Mouse (Mus musculus): ENCODE measurements around the gene Serpinb9b. TPM values are rescaled to one million over a fixed set of nuclear protein-coding genes. Genes with fewer than 3 reads are reported as not detected.
A peak's percentile ranks its signal among the peaks of the same experiment; 100 is the strongest.

The Serpinb9b gene
- polyA plus RNA-seq, 1 experiment from 2014 or later, result 0.33 TPM

DNA sequence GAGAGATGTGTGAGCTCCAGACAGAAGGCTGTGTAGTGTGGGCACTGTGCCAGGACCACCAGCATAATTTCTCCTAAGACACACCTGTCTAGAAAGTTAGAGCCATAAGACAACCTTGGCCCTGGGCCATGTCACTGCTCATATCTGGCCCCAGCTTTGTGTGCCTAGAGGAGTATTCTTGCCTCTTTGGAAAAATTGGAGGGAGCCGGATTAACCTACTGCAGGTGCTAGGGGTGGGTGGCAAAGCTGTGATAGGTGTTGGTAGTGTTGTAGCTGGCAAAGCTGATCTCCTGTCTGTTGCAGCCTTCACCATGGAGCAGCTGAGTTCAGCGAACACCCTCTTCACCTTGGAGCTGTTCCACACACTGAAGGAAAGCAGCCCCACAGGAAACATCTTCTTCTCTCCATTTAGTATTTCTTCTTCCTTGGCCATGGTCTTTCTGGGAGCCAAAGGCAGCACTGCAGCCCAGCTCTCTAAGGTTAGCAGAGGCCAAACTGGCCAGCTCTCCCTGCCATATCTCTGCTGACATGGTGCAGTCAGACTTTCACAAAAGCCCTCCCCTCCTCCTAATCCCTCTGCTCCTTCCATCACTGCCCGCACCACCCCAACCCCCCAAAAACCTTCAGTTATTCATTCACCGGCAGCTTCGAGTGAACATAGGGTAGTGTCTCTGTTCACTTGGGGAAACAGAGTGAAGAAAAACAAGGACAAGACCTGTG, 57.9 kb downstream of the Serpinb9b start:
- Histone ChIP-seq H3K9me3 (replicated peaks; ENCODE audit: control insufficient read depth, low read length) (no peaks in the 10 kb centered on the region), H3K9ac (ENCODE audit: low read length) (no peak overlapping the region), H3K4me2 (ENCODE audit: low read depth, low read length) (no peak overlapping the region), H3K27me3 (ENCODE audit: control insufficient read depth, insufficient read depth, low read length) (no peaks in the 10 kb centered on the region), H3K36me3 (ENCODE audit: control insufficient read depth, insufficient read depth) (no peaks in the 10 kb centered on the region), H3K4me1 (ENCODE audit: control insufficient read depth, insufficient read depth, low read length) (peaks cover 10% of the 10 kb centered on the region), H3K4me3 (ENCODE audit: low read length) (no peak overlapping the region), H3K27ac (ENCODE audit: low read length) (no peak overlapping the region)
- WGBS, result 65% methylated on average over 5 of the region's 5 CpGs
- ATAC-seq (replicated peaks; ENCODE audit: extremely low read depth, insufficient read depth, low FRiP score), result no peak

DNA sequence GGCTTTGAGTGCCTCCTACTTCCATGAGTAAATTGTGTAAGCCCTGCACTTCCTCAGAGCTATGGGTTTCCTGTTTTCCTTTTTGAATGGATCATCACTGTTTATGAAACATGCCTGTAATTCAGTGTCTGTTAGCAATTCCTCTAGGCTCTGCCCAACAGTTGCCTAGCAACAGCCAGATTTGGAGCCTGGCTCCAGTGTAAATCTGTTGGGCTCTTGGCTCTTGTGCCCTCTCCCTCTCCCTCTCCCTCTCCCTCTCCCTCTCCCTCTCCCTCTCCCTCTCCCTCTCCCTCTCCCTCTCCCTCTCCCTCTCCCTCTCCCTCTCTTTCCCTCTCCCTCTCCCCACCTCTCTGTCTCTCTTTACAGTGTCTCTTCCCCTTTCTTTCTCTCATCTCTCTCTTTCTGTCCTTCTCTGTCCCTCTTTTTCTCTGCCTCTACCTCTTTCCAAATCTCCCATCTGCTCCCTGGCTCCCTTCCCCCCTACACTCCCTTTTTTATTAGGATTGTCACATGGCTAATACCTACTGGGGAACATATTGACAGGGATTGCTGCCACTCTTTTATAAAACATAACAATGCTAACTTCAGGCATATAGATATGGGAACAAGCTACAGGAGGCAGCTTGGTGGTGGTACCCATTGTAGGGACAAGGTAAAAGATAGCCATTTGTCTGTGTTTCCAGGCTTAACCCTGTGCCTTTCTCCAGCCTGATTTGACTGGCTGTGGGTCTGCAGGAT, 58.6 kb downstream of the Serpinb9b start:
- Histone ChIP-seq H3K4me1 (ENCODE audit: control insufficient read depth, insufficient read depth, low read length) (peaks cover 10% of the 10 kb centered on the region), H3K9me3 (replicated peaks; ENCODE audit: control insufficient read depth, low read length) (no peaks in the 10 kb centered on the region), H3K36me3 (ENCODE audit: control insufficient read depth, insufficient read depth) (no peaks in the 10 kb centered on the region), H3K4me3 (ENCODE audit: low read length) (no peak overlapping the region), H3K4me2 (ENCODE audit: low read depth, low read length) (no peak overlapping the region), H3K9ac (ENCODE audit: low read length) (no peak overlapping the region), H3K27ac (ENCODE audit: low read length) (no peak overlapping the region), H3K27me3 (ENCODE audit: control insufficient read depth, insufficient read depth, low read length) (no peaks in the 10 kb centered on the region)
- peak; percentile 49; the same call in 1 of the 2 replicates for ATAC-seq (replicated peaks; ENCODE audit: extremely low read depth, insufficient read depth, low FRiP score)

DNA sequence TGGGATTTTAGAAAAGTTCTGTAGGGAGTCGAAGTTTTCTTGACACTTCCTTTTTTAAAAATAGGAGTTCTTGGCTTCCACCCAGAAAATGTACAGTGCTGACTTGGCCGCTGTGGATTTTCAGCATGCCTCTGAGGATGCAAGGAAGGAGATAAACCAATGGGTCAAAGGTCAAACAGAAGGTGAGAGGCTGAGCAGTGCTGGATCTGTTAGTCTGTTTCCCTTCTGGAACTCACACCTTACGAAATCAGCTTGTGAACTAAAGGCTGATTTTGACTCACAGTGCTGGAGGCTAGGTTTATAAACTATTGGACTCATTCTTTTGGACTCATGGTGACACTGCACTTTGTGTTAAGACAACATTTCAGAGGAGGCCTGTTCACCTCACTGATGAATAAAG, 62.4 kb downstream of the Serpinb9b start:
- Histone ChIP-seq H3K4me2 (ENCODE audit: low read depth, low read length) (no peak overlapping the region), H3K9me3 (replicated peaks; ENCODE audit: control insufficient read depth, low read length) (no peaks in the 10 kb centered on the region)
- WGBS, result 31% methylated on average over 3 of the region's 3 CpGs

DNA sequence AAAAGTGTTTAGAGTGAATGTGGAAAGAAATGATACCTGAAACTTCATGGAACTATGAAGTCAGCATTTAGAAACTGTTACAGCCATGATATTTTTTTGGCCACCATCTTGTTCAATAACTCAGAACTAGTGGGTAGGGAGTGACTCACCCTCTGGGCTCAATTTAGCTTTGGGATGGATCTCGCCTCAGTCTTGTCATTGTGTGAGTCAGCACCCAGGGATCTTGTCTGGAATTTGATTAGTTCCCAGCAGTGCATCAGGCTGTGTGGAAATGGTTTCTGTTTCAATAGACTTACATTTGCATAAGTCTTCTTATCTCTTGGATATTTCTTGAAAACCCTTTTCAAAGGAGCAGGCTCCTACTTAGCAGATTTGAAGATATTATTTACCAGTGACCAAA, 63.3 kb downstream of the Serpinb9b start:
- WGBS, result 60% methylated on average over 1 of the region's 1 CpGs
- no peak overlapping the region for H3K4me2 ChIP-seq (ENCODE audit: low read depth, low read length)
- H3K9ac ChIP-seq (ENCODE audit: low read length), result no peak overlapping the region
- no peaks in the 10 kb centered on the region for H3K27me3 ChIP-seq (ENCODE audit: control insufficient read depth, insufficient read depth, low read length)
- ATAC-seq (replicated peaks; ENCODE audit: extremely low read depth, insufficient read depth, low FRiP score), result no peak
- no peak overlapping the region for H3K4me3 ChIP-seq (ENCODE audit: low read length)
- H3K36me3 ChIP-seq (ENCODE audit: control insufficient read depth, insufficient read depth), result no peaks in the 10 kb centered on the region
- H3K27ac ChIP-seq (ENCODE audit: low read length), result no peak overlapping the region
- H3K9me3 ChIP-seq (replicated peaks; ENCODE audit: control insufficient read depth, low read length), result no peaks in the 10 kb centered on the region
- H3K4me1 ChIP-seq (ENCODE audit: control insufficient read depth, insufficient read depth, low read length), result peaks cover 3% of the 10 kb centered on the region

More for the DNA sequence above, 62.4 kb downstream of the Serpinb9b start:
- Histone ChIP-seq H3K36me3 (ENCODE audit: control insufficient read depth, insufficient read depth) (no peaks in the 10 kb centered on the region), H3K9ac (ENCODE audit: low read length) (no peak overlapping the region), H3K27me3 (ENCODE audit: control insufficient read depth, insufficient read depth, low read length) (no peaks in the 10 kb centered on the region), H3K4me1 (ENCODE audit: control insufficient read depth, insufficient read depth, low read length) (peaks cover 10% of the 10 kb centered on the region), H3K27ac (ENCODE audit: low read length) (no peak overlapping the region), H3K4me3 (ENCODE audit: low read length) (no peak overlapping the region)
- ATAC-seq (replicated peaks; ENCODE audit: extremely low read depth, insufficient read depth, low FRiP score), result 0 out of 2 replicates have a peak, but pooled peaks have one; percentile 41

DNA sequence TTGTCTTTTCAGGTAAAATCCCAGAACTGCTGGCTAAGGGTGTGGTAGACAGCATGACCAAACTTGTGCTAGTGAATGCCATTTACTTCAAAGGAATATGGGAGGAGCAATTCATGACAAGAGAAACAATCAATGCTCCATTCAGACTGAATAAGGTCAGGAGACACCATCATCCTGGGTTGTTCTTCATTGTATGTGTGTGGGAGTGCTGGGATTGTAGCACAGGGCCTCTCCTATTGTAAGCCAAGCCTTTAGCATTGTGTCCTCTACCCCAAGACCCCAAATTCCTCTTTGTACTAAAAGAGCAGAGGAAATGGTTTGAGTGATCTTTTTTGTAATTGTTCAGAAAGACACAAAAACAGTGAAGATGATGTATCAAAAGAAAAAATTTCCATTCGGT, 64.1 kb downstream of the Serpinb9b start:
- no peak for ATAC-seq (replicated peaks; ENCODE audit: extremely low read depth, insufficient read depth, low FRiP score)
- Histone ChIP-seq H3K36me3 (ENCODE audit: control insufficient read depth, insufficient read depth) (no peaks in the 10 kb centered on the region), H3K9ac (ENCODE audit: low read length) (no peak overlapping the region), H3K27me3 (ENCODE audit: control insufficient read depth, insufficient read depth, low read length) (no peaks in the 10 kb centered on the region), H3K4me3 (ENCODE audit: low read length) (no peak overlapping the region), H3K4me1 (ENCODE audit: control insufficient read depth, insufficient read depth, low read length) (no peaks in the 10 kb centered on the region), H3K4me2 (ENCODE audit: low read depth, low read length) (no peak overlapping the region), H3K27ac (ENCODE audit: low read length) (no peak overlapping the region), H3K9me3 (replicated peaks; ENCODE audit: control insufficient read depth, low read length) (no peaks in the 10 kb centered on the region)
- WGBS, result 93% methylated on average over 1 of the region's 1 CpGs

Other genes with a start within 250 kb of the Serpinb9b start
- 1.3 and 1.7 TPM in 2 replicates for gene Mylk4, start 243.5 kb upstream of the Serpinb9b start, polyA plus RNA-seq (2015; fragmentation: Nextera tagmentation; extraction: Ambion mirVana)
- 19.7 and 24.8 TPM in 2 replicates for gene Wrnip1, start 225.4 kb upstream of the Serpinb9b start, polyA plus RNA-seq (2015; fragmentation: Nextera tagmentation; extraction: Ambion mirVana)
- gene D930007J09Rik, start 224.6 kb upstream of the Serpinb9b start, polyA plus RNA-seq (2015; fragmentation: Nextera tagmentation; extraction: Ambion mirVana), result not detected in 2 replicates
- 10.4 and 14.7 TPM in 2 replicates for gene Serpinb1a, start 176.2 kb upstream of the Serpinb9b start, polyA plus RNA-seq (2015; fragmentation: Nextera tagmentation; extraction: Ambion mirVana)
- 0.14 and 0.29 TPM in 2 replicates for gene Serpinb1c, start 129.2 kb upstream of the Serpinb9b start, polyA plus RNA-seq (2015; fragmentation: Nextera tagmentation; extraction: Ambion mirVana)
- 22.4 and 26.8 TPM in 2 replicates for gene Serpinb6b, start 62.2 kb upstream of the Serpinb9b start, polyA plus RNA-seq (2015; fragmentation: Nextera tagmentation; extraction: Ambion mirVana)
- gene Serpinb9, start 24.2 kb upstream of the Serpinb9b start, polyA plus RNA-seq (2015; fragmentation: Nextera tagmentation; extraction: Ambion mirVana), result 8.8 and 10.4 TPM in 2 replicates
- gene Serpinb1b, start 51.2 kb downstream of the Serpinb9b start, polyA plus RNA-seq (2015; fragmentation: Nextera tagmentation; extraction: Ambion mirVana), result 0.09 and 0.21 TPM in 2 replicates
- gene Serpinb9c, start 132.3 kb downstream of the Serpinb9b start, polyA plus RNA-seq (2015; fragmentation: Nextera tagmentation; extraction: Ambion mirVana), result not detected in 2 replicates
- gene Serpinb9d, start 165.5 kb downstream of the Serpinb9b start, polyA plus RNA-seq (2015; fragmentation: Nextera tagmentation; extraction: Ambion mirVana), result not detected in 2 replicates
- gene Serpinb9e, start 222.2 kb downstream of the Serpinb9b start, polyA plus RNA-seq (2015; fragmentation: Nextera tagmentation; extraction: Ambion mirVana), result not detected in 2 replicates